Mouse (Mus musculus): ENCODE results near the gene Sars. TPM values are rescaled to one million over a fixed set of nuclear protein-coding genes. Genes with fewer than 3 reads are reported as not detected.

Sars gene
- total and polyA plus RNA-seq, 3 experiments: 24.1 to 83.4 (median 69.4) TPM

DNA sequence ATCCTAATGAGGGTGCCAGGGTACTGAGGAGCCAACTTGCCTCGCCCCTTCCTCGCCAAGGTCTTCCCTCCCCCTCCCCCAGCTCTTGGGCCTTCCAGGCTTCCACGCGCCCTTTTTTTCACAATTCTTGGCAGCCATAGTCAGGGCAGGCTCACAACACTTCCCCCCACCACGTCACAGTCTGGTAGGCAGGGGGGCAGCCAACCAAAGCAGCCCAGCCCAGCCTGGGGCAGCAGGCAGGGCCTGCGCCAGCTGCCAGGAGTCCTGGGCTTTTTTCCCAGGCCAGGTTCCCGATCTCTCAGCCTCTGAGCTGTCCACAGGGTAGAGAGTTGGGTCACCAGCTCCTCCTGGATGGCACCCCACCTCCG, 33.3 kb downstream of the Sars start:
- peak in 1 of 2 experiments; percentile 44 for DNase-seq
- Histone ChIP-seq H3K27me3 (ENCODE audit: control insufficient read depth, insufficient read depth, low read length) (no peaks in the 10 kb centered on the region), H3K79me2 (replicated peaks; ENCODE audit: control insufficient read depth, insufficient read depth, low read length) (no peaks in the 10 kb centered on the region), H3K9ac (ENCODE audit: low read depth, low read length) (no peak overlapping the region), H3K4me1 (ENCODE audit: control insufficient read depth, insufficient read depth, low read length) (no peaks in the 10 kb centered on the region), H3K27ac (no peak overlapping the region), H3K36me3 (ENCODE audit: control insufficient read depth, insufficient read depth, low read length) (no peaks in the 10 kb centered on the region), H3K4me3 (no peak overlapping the region)
- TF ChIP-seq EP300 (IDR thresholded peaks at IDR 0.05; ENCODE audit: insufficient read depth, low read depth, low read length) (no peak), POLR2A (IDR thresholded peaks at IDR 0.05; ENCODE audit: insufficient read depth, low read depth, low read length) (no peak), CTCF (IDR thresholded peaks at IDR 0.05) (no peak)
- 39% methylated on average over 8 of the region's 8 CpGs for WGBS
- intact Hi-C loops (cut with DNase I): loop anchor here (10.0 kb wide), 1 partner anchor 243 kb away; the partner anchor contains the start of gene Clcc1

DNA sequence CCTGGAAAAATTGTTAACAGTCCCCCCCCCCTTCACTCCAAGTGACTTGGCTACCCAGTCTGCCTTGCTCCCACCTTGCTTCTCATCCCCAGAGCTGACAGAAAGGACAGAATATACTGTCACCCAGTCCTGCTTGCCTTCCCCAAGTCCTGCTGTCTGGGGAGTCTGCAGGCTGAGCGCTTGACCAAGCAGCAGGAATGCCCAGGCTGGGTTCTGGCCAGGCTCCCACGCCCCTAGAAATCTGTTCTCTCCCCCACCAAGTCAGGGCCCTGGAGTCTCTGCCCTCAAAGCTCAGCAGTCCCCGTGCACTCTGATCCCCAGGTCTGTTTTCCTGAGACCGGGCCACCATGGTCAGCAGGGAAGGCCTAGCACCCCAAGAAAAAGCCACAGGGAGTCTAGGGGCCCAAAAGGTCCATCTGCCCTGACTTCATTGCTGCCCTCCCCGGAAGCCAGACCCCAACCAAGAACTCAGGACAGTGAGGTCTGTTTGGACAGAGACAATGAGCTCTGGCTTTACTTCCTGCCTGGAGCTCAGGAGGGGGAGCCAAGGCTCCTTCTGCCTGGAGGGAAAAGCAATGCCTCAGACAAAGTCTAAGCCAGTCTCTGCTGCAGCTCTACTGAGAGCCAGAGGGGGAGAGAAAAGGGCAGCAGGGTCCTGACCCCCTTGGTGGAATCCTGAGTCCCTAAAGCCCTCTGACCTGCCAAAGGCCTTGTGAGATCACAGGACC, 33.8 kb downstream of the Sars start:
- no peaks in the 10 kb centered on the region for H3K79me2 ChIP-seq (replicated peaks; ENCODE audit: control insufficient read depth, insufficient read depth, low read length)
- H3K4me3 ChIP-seq: no peak overlapping the region
- no peak for DNase-seq
- no peak overlapping the region for H3K9ac ChIP-seq (ENCODE audit: low read depth, low read length)
- no peaks in the 10 kb centered on the region for H3K36me3 ChIP-seq (ENCODE audit: control insufficient read depth, insufficient read depth, low read length)
- WGBS: 64% methylated on average over 5 of the region's 5 CpGs
- intact Hi-C loops (cut with DNase I): loop anchor here (10.0 kb wide), 1 partner anchor 244 kb away; the partner anchor contains the start of gene Clcc1
- TF ChIP-seq POLR2A (IDR thresholded peaks at IDR 0.05; ENCODE audit: insufficient read depth, low read depth, low read length): no peak
- TF ChIP-seq CTCF (IDR thresholded peaks at IDR 0.05): no peak
- no peak for TF ChIP-seq EP300 (IDR thresholded peaks at IDR 0.05; ENCODE audit: insufficient read depth, low read depth, low read length)
- H3K27ac ChIP-seq: no peak overlapping the region
- no peaks in the 10 kb centered on the region for H3K4me1 ChIP-seq (ENCODE audit: control insufficient read depth, insufficient read depth, low read length)
- H3K27me3 ChIP-seq (ENCODE audit: control insufficient read depth, insufficient read depth, low read length): no peaks in the 10 kb centered on the region

DNA sequence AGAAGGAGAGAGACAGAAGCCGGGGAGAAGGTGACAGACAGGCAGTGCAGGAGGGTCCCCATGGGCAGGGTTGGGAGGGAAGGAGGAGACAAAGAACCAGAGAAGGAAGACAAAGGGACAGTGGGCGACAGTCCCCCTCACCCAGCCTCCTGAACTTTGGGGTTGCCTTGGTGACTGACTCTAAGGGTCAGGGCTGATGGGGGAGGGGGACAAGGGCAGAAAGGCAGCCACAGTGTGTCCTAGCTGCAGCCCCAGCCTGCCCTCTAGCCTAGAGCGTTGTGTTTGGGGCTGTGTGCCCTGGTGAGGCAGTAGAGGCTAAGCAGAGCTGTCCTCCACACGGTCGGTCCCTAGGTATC, 34.7 kb downstream of the Sars start:
- Histone ChIP-seq H3K9ac (ENCODE audit: low read depth, low read length) (no peak overlapping the region), H3K4me1 (ENCODE audit: control insufficient read depth, insufficient read depth, low read length) (no peaks in the 10 kb centered on the region), H3K27me3 (ENCODE audit: control insufficient read depth, insufficient read depth, low read length) (no peaks in the 10 kb centered on the region), H3K79me2 (replicated peaks; ENCODE audit: control insufficient read depth, insufficient read depth, low read length) (no peaks in the 10 kb centered on the region), H3K27ac (no peak overlapping the region), H3K36me3 (ENCODE audit: control insufficient read depth, insufficient read depth, low read length) (no peaks in the 10 kb centered on the region), H3K4me3 (no peak overlapping the region)
- TF ChIP-seq POLR2A (IDR thresholded peaks at IDR 0.05; ENCODE audit: insufficient read depth, low read depth, low read length) (no peak), CTCF (IDR thresholded peaks at IDR 0.05) (no peak), EP300 (IDR thresholded peaks at IDR 0.05; ENCODE audit: insufficient read depth, low read depth, low read length) (no peak)
- intact Hi-C loops (cut with DNase I): loop anchor here (10.0 kb wide), 1 partner anchor 244 kb away; the partner anchor contains the start of gene Clcc1
- DNase-seq: no peak
- WGBS: 52% methylated on average over 5 of the region's 5 CpGs

DNA sequence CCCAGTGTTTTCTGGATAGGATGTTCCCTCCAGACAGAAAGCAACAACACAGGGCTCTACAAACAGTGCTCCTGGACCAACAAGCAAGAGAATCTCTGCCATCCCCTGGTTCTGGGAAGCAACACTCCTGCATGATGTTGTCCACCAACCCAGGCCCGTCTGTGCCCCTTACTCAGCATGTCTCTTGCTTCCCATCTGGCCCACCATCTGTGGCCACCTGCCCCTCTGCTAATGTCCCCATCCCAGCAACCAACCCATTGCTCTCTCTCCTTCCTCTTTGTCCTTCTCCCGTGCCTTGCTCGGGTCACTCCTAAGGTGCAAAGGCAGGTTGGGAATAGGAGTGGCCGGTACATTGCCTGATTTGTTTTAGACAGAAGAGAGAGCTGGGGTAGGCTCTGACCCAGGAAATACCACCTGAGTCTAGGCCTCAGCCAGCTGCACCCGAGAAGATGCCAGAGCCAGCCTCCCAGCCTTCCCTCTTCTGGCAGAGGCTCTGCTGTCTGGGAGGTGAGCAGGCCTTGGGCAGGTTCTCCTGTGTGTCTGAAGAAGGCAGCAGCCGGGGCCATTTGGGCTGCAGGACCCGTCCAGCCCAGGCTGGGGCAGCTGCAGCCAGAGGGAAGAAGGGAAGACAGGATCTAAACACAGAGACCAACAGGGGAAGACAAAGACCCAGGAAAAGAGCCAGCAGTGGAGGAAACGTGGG, 35.2 kb downstream of the Sars start:
- 72% methylated on average over 8 of the region's 8 CpGs for WGBS
- Histone ChIP-seq H3K79me2 (replicated peaks; ENCODE audit: control insufficient read depth, insufficient read depth, low read length) (no peaks in the 10 kb centered on the region), H3K27me3 (ENCODE audit: control insufficient read depth, insufficient read depth, low read length) (no peaks in the 10 kb centered on the region), H3K27ac (no peak overlapping the region), H3K4me3 (no peak overlapping the region), H3K9ac (ENCODE audit: low read depth, low read length) (no peak overlapping the region), H3K4me1 (ENCODE audit: control insufficient read depth, insufficient read depth, low read length) (no peaks in the 10 kb centered on the region), H3K36me3 (ENCODE audit: control insufficient read depth, insufficient read depth, low read length) (no peaks in the 10 kb centered on the region)
- intact Hi-C loops (cut with DNase I): loop anchor here (10.0 kb wide), 1 partner anchor 245 kb away; the partner anchor contains the start of gene Clcc1
- no peak for DNase-seq
- TF ChIP-seq EP300 (IDR thresholded peaks at IDR 0.05; ENCODE audit: insufficient read depth, low read depth, low read length): no peak
- TF ChIP-seq CTCF (IDR thresholded peaks at IDR 0.05): no peak
- TF ChIP-seq POLR2A (IDR thresholded peaks at IDR 0.05; ENCODE audit: insufficient read depth, low read depth, low read length): no peak

GRCm38 (mm10) chr3:108408517-108409008, 36.4 kb downstream of the Sars start:
- Histone ChIP-seq H3K4me1 (ENCODE audit: control insufficient read depth, insufficient read depth, low read length) (no peaks in the 10 kb centered on the region), H3K4me3 (no peak overlapping the region), H3K27ac (no peak overlapping the region), H3K9ac (ENCODE audit: low read depth, low read length) (no peak overlapping the region), H3K36me3 (ENCODE audit: control insufficient read depth, insufficient read depth, low read length) (no peaks in the 10 kb centered on the region), H3K27me3 (ENCODE audit: control insufficient read depth, insufficient read depth, low read length) (no peaks in the 10 kb centered on the region), H3K79me2 (replicated peaks; ENCODE audit: control insufficient read depth, insufficient read depth, low read length) (no peaks in the 10 kb centered on the region)
- 86% methylated on average over 8 of the region's 8 CpGs for WGBS
- DNase-seq: no peak
- TF ChIP-seq EP300 (IDR thresholded peaks at IDR 0.05; ENCODE audit: insufficient read depth, low read depth, low read length): no peak
- intact Hi-C loops (cut with DNase I): no loop called here
